Mouse (Mus musculus) embryonic fibroblast, embryonic 13.5 days (primary cell): Measurements from ENCODE around the gene Cyb561.

Experiments
- CTCF ChIP-seq: IDR thresholded peaks from 2 replicates; pipeline ENCODE4 v1.5.1; 2011; ENCODE audit warnings: mild to moderate bottlenecking, control low read depth, low read length, moderate library complexity, borderline replicate concordance; ENCODE audit not compliant: insufficient read depth
- POLR2A ChIP-seq: IDR thresholded peaks from 2 replicates; pipeline ENCODE4 v1.6.1; 2011; ENCODE audit warnings: low read depth, mild to moderate bottlenecking, control low read depth, low read length, moderate library complexity

GRCm38 (mm10) chr11:105969516-105969915 lies 16.4 kb upstream of the Cyb561 start:
- peak; percentile 54; the same call in 1 of the 2 replicates for TF ChIP-seq CTCF
- no peak for TF ChIP-seq POLR2A
